Mouse (Mus musculus) liver, embryonic 16.5 days (tissue): ENCODE data around the gene Rgs14. TPM values are rescaled to one million over a fixed set of nuclear protein-coding genes. Genes with fewer than 3 reads are reported as not detected.
A peak's percentile ranks its signal among the peaks of the same experiment; 100 is the strongest.

Source experiments
- ATAC-seq: fragments of 200-750 bp; cut with Nextera tagmentation; 2 replicates; pipeline ENCODE4 v1.8.0; 2017; ENCODE audit warnings: low read depth, mild to moderate bottlenecking, moderate number of reproducible peaks, moderate library complexity
- H3K27ac ChIP-seq: fragments of 300-500 bp; sonication (generic); 2 replicates; pipeline ENCODE4 v1.5.1; 2014; ENCODE audit warnings: mild to moderate bottlenecking, low read length
- H3K27me3 ChIP-seq: fragments of 300-500 bp; sonication (generic); 2 replicates; pipeline ENCODE4 v1.6.1; 2014; ENCODE audit warnings: low read depth, low read length, mixed read lengths; ENCODE audit not compliant: control insufficient read depth, insufficient read depth
- H3K36me3 ChIP-seq: fragments of 300-500 bp; sonication (generic); 2 replicates; pipeline ENCODE4 v1.6.1; 2014; ENCODE audit warnings: mild to moderate bottlenecking; ENCODE audit not compliant: control insufficient read depth, insufficient read depth
- H3K4me1 ChIP-seq: fragments of 300-500 bp; sonication (generic); 2 replicates; pipeline ENCODE4 v1.6.1; 2014; ENCODE audit warnings: low read depth, low read length, mixed read lengths; ENCODE audit not compliant: control insufficient read depth
- H3K4me2 ChIP-seq: fragments of 300-500 bp; sonication (generic); 2 replicates; pipeline ENCODE4 v1.6.1; 2014; ENCODE audit warnings: low read depth, low read length, mixed read lengths
- H3K4me3 ChIP-seq: fragments of 300-500 bp; sonication (generic); 2 replicates; pipeline ENCODE4 v1.5.1; 2014; ENCODE audit warnings: low read depth, mild to moderate bottlenecking, low read length
- H3K9ac ChIP-seq: fragments of 300-500 bp; sonication (generic); 2 replicates; pipeline ENCODE4 v1.6.1; 2014; ENCODE audit warnings: low read depth, low read length
- H3K9me3 ChIP-seq: fragments of 300-500 bp; sonication (generic); replicated peaks from 2 replicates; pipeline ENCODE4 v1.6.1; 2016; ENCODE audit warnings: low read length; ENCODE audit not compliant: control insufficient read depth
- WGBS: fragments of 180-500 bp; shearing (Covaris S2); extraction: QIAGEN DNeasy Blood & Tissue Kit; methylation state at CpG from one replicate; pipeline ENCODE4 v1.1.7; 2014; ENCODE audit not compliant: insufficient replicate concordance; 5-methylcytosine and 5-hydroxymethylcytosine counted together
- polyA plus RNA-seq: library from polyadenylated mRNA; unstranded; fragments of >200 nt; fragmentation: Nextera tagmentation; extraction: Ambion mirVana; gene quantifications from 2 replicates; pipeline ENCODE4 v1.2.1, GENCODE M21; 2015

Gene Rgs14
- polyA plus RNA-seq, 1 experiment from 2014 or later, result 2.8 TPM

DNA sequence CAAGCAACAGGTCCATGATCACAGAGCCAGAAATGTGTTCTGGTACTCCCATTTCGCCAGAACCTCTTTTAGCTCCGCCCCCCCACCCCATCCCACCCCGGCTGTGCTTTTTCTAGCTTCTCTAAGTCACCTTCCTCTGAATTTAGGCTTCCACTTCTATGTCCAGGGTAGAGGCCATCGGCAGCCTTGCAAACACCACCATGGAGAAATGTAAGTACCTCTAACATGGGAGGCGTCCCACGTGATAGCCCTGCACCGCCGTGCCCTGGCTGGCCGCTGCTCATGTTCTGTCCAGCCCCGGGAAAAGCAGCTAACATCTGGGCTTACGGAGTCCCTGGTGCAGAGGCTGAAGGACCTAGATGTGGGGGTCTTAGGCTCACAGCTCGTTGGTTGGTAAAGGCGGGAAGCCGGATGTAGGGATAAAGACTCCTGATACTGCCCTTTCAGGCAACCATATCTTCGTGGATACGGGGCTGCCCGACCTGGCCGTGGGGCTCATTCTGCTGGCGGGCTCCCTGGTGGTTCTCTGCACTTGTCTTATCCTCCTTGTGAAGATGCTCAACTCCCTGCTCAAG lies 39.1 kb downstream of the Rgs14 start:
- 66% methylated on average over 19 of the region's 19 CpGs for WGBS
- Histone ChIP-seq H3K27ac (no peak overlapping the region), H3K9ac (no peak overlapping the region), H3K36me3 (no peaks in the 10 kb centered on the region), H3K27me3 (peaks cover 29% of the 10 kb centered on the region), H3K4me1 (no peaks in the 10 kb centered on the region; the same call in none of the 2 replicates), H3K9me3 (no peaks in the 10 kb centered on the region), H3K4me3 (no peak overlapping the region), H3K4me2 (no peak overlapping the region)
- no peak for ATAC-seq

- no peaks in the 10 kb centered on the region for H3K36me3 ChIP-seq
- ATAC-seq, result no peak
- H3K27ac ChIP-seq, result no peak overlapping the region
- H3K4me2 ChIP-seq, result no peak overlapping the region
- peaks cover 2% of the 10 kb centered on the region for H3K4me1 ChIP-seq
- no peak overlapping the region for H3K4me3 ChIP-seq
- peaks cover 27% of the 10 kb centered on the region for H3K27me3 ChIP-seq
- no peaks in the 10 kb centered on the region for H3K9me3 ChIP-seq
- 53% methylated on average over 7 of the region's 7 CpGs for WGBS
- no peak overlapping the region for H3K9ac ChIP-seq
These were observed 42.3 kb downstream of the Rgs14 start for GRCm38 (mm10) chr13:55411826-55412225.

DNA sequence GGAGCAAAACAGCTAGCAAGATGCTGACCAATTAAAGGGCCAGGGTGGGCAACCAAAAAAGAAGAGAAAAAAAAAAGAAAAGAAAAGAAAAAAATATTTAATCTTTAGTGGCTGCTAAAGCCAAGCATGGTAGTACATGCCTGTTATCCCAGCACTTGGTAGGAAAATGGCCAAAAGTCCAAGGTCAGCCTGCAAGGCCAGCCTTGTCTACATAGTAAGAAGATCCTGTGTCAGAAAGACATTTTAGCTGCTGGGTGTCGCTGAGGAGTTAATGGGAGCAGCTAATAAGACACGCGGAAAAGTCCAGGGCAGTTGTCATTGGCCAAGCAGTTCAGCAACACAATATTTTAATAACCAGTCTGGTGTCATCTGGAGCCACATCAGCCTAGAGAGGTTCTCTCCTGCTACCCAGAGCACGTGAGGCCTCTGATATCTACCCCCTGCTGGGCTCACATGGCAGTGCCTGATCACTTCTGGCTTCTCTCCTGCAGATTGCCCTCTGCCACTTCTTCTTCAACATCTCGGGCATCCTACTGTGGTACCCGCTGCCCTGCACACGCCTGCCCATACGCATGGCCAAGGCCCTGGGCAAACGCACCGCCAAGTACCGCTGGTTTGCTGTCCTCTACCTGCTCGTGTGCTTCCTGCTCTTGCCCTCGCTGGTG lies 43.2 kb downstream of the Rgs14 start:
- Histone ChIP-seq H3K27me3 (peaks cover 24% of the 10 kb centered on the region), H3K4me2 (no peak overlapping the region), H3K4me3 (no peak overlapping the region), H3K9me3 (no peaks in the 10 kb centered on the region), H3K9ac (no peak overlapping the region), H3K27ac (no peak overlapping the region), H3K36me3 (no peaks in the 10 kb centered on the region), H3K4me1 (peaks cover 2% of the 10 kb centered on the region)
- no peak for ATAC-seq
- 60% methylated on average over 13 of the region's 13 CpGs for WGBS

DNA sequence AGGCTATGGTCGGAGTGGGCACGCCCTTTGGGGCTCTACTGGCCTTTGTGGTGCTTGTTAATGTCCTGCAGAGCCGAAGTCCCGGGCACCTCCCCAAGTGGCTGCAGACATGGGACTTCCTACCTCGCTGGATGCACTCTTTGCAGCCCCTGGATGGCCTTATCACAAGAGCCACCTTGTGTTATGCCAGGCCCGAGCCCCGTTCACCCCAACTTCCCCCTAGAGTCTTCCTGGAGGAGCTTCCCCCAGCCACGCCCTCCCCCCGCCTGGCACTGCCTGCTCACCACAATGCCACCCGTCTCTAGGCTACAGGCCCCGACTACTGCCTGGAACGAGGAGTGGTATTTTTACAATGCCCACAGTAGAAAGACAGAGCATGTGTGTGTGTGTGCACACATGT lies 43.8 kb downstream of the Rgs14 start:
- H3K9ac ChIP-seq, result no peak overlapping the region
- WGBS, result 31% methylated on average over 12 of the region's 12 CpGs
- ATAC-seq, result no peak

DNA sequence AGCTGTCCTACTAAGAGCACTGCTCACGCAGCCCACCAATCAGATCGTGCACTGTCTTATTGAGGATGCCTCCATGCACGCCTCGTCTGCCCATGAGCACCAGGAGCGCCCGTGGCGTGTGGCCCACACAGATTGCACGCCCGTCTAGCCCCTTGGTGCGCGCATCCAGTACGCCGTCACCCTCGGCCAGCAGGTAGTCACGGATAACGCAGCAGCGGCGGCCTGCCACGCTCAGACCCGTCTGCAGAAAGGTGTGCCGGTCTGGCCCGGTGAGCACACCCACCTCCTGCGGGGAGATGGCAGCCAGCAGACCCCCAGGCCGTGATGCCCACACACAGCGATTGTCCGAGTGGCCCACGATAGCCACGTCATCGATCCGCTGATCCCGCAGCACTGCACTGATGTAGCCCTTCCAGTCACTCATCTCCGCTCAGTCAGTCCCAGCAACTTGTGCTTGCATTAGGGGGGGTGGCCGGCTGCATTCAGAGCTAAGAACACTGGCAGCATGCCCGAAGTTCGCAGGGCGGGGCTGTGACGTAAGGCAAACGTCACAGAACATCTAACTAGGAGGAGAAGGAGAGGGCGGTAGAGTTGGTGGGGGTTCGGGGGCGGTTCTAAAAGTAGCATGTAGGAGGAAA lies 45.3 kb downstream of the Rgs14 start, which contains the start of gene Pfn3:
Pfn3 (minus strand) TSS at position 490 of the 638 bp plus-strand sequence.
- no peak for ATAC-seq
- Histone ChIP-seq H3K27me3 (peaks cover 32% of the 10 kb centered on the region), H3K4me3 (no peak within 1 kb of the TSS), H3K27ac (no peak within 1 kb of the TSS), H3K9me3 (no peaks in the 10 kb centered on the region), H3K4me1 (peaks cover 5% of the 10 kb centered on the region), H3K4me2 (peak within 1 kb of the TSS; percentile 24), H3K9ac (no peak within 1 kb of the TSS), H3K36me3 (no peaks in the 10 kb centered on the region)
- WGBS, result 11% methylated on average over 41 of the region's 41 CpGs

More for the DNA sequence above, 43.8 kb downstream of the Rgs14 start:
- Histone ChIP-seq H3K36me3 (no peaks in the 10 kb centered on the region), H3K4me2 (no peak overlapping the region), H3K4me1 (peaks cover 5% of the 10 kb centered on the region), H3K27ac (no peak overlapping the region), H3K9me3 (no peaks in the 10 kb centered on the region), H3K27me3 (peaks cover 26% of the 10 kb centered on the region), H3K4me3 (no peak overlapping the region)

DNA sequence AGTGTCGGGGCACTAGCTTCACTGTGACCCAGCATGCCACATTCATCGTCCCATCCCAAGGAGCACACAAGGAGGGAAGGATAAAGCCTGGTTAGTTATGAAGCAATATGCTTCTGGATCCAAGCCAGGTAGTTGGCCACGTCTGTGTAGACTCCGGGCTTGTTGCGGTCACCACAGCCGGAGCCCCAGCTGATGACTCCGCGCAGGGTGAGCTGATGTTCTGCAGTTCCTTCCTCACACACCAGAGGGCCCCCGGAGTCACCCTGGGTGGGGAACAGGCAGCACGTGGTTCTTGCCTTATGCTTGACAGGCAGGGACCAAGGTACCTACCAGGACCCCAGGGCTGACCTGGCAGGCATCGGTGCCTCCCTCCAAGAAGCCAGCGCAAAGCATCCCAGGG lies 48.5 kb downstream of the Rgs14 start:
- peaks cover 52% of the 10 kb centered on the region for H3K27me3 ChIP-seq

DNA sequence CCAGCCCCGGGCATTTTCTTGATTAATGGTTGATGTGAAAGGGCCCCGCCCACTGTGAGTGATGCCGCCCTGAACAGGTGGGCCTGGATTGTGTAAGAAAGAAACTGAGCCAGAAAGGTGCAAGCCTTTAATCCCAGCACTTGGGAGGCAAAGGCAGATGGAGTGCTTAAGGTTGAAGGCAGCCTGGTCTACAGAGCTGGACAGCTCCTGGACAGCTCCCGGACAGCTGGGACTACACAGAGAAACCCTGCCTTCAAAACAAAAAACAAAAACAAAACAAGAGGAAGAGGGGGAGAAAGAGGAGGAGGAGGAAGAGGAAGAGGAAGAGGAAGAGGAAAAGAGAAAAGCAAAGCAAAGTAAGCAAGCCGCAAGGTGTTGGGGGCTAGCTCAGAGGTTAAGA lies 49.6 kb downstream of the Rgs14 start:
- Histone ChIP-seq H3K27ac (no peak overlapping the region), H3K9me3 (no peaks in the 10 kb centered on the region), H3K4me3 (no peak overlapping the region), H3K36me3 (no peaks in the 10 kb centered on the region), H3K4me1 (peaks cover 14% of the 10 kb centered on the region), H3K4me2 (no peak overlapping the region), H3K9ac (no peak overlapping the region), H3K27me3 (peaks cover 47% of the 10 kb centered on the region)
- 62% methylated on average over 5 of the region's 5 CpGs for WGBS
- ATAC-seq, result no peak

More for the DNA sequence above, 48.5 kb downstream of the Rgs14 start:
- Histone ChIP-seq H3K36me3 (no peaks in the 10 kb centered on the region), H3K27ac (no peak overlapping the region), H3K9me3 (no peaks in the 10 kb centered on the region), H3K9ac (no peak overlapping the region), H3K4me1 (peaks cover 14% of the 10 kb centered on the region), H3K4me3 (no peak overlapping the region), H3K4me2 (no peak overlapping the region)
- peak; percentile 58 for ATAC-seq
- 9% methylated on average over 12 of the region's 12 CpGs for WGBS

DNA sequence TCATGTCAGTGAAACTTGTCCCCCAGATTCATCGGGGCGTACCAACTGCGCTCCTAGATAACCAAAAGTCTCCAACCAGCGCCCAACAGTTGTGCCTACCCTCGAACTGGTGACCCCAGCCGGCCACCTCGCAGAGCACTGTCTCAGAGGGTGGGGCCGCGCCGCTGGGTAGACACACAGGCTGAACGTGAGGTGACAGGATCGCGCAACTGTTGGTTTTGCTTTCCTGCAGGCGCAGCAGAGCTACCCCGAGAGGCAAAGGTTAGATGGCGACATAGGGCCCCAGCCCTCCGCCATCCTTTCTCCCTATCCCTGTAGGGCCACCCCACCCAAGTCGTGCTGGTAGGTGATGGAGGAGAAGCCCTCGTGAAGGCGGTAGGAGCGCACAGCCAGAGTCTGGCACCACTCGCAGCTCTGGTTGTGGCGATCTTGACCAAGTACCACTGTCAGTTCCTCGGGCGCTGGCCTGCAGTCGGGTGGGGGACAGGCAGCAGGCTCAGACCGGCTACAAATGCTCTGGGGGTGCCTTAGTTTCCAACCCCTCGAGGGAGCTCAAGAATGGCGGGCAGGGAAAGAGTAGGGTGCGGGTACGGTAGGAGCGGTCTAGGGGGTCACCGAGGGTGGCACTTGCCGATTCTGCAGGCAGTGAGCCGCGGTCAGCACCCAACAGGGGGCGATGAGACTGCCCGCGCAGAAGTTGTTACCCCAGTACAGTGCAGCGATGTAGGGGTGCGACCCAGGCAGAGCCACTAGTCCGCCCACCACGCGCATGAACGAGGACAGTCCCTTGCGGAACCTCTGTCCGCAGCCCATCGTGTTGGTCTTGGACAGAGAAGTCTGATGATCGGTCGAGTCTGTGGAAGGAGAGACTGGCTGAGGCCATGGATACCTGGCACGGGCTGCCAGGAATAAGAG lies 50.7 kb downstream of the Rgs14 start:
- Histone ChIP-seq H3K27ac (no peak overlapping the region), H3K36me3 (no peaks in the 10 kb centered on the region), H3K4me2 (0 out of 2 replicates have a peak overlapping the region, but pooled peaks have one; percentile 6), H3K9ac (no peak overlapping the region), H3K9me3 (no peaks in the 10 kb centered on the region), H3K4me3 (no peak overlapping the region), H3K4me1 (peaks cover 12% of the 10 kb centered on the region), H3K27me3 (peaks cover 37% of the 10 kb centered on the region)
- ATAC-seq, result peak; percentile 72
- WGBS, result 21% methylated on average over 51 of the region's 51 CpGs
